Mouse (Mus musculus): ENCODE data around the gene Rpl12.

Rpl12 gene

DNA sequence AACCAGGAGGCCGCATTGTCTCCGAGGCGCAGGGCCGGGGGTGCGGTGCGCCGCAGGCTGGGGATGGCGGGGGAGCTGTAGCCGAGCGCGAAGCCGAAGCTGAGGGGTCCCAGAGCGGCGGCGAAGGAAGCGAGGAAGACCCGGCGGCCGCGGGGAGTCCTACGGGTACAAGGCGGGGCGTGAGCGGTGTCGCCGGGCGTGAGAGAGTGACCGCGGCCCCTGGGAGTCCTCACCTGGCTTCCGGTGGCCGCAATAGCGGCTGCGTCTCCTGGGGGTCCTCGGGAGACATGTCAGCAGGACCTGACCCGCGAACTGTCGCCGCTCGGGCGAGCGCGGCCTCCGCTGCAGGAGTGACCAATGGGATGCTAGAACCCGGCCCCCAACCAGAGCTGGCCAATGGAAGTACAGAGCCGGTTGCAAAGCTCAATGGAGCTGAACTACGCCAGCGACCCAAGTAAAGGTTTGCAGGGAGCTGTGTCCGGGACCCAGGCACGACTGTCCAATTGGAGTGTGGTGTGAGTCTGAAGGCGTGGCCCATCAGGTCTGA is 20.4 kb downstream of the Rpl12 start, which contains the start of gene Slc2a8:
Slc2a8 (minus strand) TSS at position 359 of the 547 bp plus-strand sequence.
- DNase-seq (ENCODE audit: low spot score), result peak; percentile 96

DNA sequence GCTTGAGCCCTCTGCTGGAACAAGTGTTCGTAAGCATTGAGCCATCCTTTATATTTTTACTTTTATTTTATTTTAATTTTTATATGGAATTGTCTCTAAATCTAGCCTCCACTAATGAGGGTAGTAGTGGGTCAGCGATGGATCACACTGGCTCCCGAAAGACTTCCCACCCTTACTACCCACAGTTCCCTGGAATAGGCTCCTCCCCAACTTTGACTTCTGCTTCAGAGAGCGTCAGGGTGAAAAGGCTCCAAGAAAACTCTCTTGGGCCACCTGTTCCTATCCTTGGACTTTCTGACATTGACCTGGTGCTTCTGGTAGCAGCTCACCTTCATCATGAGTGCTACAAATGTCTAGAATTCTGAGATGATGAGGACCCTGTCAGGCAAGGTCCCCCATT is 21.3 kb downstream of the Rpl12 start:
- peak; percentile 39 for DNase-seq (ENCODE audit: low spot score)

DNA sequence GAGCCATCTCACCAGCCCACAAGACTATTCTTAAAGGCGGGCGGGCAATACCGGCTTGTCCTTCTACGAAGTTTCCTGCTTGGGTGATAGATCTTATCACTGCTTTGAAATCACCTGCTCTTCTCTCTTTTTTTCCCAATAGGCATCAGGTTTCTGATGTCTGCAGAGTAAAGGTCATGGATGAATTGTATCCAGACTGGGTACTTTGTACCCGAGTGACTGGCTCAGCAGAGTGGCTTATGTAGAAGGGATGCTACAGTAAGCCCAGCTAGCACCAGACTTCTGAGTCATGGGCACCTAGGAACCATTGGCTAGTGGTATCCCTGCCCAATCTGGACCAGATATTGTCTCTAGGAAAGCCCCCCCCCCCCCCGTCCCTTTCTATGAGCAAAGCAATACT is 22.3 kb downstream of the Rpl12 start:
- DNase-seq (ENCODE audit: low spot score), result no peak

DNA sequence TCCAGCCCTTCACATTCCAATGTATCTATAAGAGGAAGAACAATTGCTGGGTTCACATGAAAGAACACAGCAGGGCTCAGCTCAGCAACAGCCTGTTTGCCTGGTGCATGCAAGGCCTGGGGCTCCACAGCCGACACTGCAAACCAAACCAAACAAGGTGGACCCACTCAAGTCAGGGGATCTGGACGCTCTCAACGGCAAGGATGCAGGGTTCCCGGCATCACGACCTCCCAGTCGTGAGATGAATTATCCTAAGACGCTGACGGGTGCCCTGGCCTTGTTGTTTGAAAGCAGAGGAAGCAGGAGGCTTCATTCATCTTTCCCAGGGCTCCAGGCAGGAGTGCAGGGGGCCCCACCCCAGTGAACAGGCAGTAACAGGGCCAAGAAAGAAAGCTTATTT is 24.5 kb downstream of the Rpl12 start:
- DNase-seq (ENCODE audit: low spot score), result no peak

DNA sequence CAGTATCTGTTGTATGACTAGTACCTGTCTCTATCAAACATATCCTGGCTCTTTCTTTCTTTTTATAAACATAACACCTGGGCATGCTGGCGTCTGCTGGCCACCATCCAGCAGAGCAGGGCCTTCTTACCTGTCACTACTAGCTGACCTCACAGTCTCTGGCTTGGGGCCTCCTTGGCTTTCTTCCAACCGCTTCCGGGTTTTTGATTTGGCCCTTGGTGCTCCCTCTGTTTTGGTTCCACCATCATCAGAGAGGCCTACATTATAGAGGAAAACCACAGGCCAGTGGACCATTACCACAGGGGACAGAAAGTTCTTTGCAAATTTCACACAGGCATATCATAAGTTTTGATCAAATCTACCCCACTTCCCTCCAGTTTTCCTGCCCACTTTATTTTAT is 28.0 kb downstream of the Rpl12 start:
- DNase-seq (ENCODE audit: low spot score), result no peak

DNA sequence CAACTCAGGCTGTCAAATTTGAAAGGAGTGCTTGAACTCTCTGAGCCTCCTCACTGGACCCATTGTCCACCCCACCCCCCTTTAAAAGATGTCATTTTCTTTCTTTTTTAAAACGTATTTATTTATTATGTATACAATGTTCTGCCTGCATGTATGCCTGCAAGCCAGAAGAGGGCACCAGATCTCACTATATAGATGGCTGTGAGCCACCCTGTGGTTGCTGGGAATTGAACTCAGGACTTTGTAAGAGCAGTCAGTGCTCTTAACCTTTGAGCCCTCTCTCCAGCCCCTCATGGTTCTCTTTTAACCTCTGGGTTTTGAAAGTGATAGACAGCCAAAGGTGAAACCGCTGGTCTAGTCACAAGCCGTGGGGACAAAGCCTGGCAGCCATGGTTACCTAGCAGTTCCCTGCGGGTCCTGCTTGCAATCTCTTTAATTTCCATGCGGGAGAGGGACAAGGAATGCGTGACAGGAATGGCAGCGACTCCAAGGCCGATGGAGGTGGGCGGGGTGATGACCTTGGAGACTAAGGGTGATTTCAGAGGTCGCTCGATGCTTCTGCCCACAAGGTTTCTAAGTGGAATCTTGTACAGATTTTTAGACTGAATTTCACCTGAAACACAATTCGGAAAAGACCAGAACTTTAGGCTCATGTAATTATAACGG is 28.9 kb downstream of the Rpl12 start:
- peak; percentile 56 for DNase-seq (ENCODE audit: low spot score)

DNA sequence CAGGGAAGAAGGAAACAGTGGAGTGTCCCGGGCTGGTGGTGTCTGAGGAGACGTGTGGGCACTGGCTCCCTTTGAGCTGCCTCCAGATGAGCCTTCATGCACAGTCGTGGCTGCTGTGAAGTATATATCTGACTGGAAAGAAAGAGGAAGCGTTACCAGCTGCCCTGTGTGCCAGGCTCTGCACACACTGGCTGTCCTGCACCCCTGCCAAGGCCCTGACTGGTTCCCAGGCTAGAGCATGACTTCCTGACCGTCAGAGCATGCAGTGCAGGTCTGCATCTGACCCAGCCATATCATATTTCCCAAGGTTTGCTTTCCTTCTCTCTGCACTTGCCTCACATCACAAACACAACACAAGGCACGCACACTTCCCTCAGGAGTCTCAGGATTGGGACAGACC is 30.8 kb downstream of the Rpl12 start:
- no peak for DNase-seq (ENCODE audit: low spot score)

DNA sequence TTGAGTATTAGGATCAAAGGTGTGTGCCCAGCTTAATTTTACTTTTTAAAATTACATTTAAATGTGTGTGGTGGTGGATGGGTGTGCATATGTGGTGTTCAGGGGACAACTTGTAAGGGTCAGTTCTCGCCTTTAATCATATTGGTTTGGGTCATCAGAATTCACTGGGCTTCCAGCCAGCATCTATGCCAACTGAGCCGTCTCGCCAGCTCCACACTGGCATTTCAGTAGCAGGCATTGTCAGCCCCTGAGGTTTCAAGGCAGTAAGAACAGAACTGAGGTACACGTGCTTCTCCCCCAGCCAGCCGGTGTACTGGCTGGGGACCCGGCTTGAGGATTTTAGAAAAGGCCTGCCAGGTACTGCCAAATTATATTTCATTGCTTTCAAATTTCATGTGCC is 35.7 kb downstream of the Rpl12 start:
- no peak for DNase-seq (ENCODE audit: low spot score)

DNA sequence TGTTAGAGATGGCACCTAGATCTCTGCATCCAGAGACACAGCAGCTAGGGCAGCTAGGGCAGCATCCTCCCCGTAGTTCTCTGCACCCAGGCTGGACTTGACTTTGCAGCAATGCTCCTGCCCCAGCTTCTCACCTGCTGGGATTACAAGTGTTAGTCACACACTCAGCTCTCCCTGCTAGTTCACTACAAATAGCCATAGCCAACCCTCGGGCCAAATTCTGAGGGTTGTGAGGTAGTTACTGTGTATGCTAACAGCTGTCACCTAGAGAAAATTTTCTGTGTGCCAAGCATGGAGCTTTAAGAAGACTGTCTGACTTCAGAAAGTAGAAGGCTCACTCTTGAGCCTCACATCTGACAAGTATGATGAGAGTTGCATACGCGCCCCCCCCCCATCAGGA is 36.4 kb downstream of the Rpl12 start:
- DNase-seq (ENCODE audit: low spot score), result no peak

DNA sequence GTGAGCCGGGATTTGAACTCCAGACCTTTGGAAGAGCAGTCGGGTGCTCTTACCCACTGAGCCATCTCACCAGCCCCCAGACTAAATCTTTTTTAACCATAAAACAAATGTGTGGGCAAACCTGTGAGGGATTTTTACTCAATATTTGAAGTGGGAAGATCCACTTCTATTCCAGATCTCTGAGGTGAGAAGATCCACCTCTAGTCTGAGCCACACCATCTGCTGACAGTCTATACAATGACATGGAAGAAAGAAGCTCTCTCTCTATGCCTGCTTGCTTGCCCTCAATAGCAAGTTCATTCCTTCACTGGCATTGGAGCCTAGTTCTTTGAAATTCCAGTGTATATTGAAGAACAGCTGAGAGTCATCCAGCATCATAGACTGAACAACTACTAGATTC is 38.4 kb downstream of the Rpl12 start:
- DNase-seq (ENCODE audit: low spot score), result no peak

DNA sequence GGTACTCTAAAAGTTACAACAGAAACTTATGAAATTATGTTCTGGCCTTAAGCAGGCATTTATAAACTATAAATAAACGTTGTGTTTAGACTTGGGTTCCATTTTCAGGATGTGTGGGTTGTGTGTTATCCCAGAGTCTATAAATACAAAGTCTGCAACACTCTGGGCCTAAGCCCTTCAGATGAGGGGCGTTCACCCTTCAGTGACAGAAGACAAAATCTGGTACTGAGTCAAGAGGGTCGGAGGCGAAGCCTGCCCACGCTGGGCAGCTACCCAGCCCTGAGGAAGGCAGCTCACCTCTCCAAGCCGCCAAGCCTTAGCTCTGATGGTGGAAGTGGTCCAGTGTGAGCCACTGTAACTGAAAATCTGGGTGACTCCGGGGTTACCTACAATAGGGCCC is 40.8 kb downstream of the Rpl12 start:
- no peak for DNase-seq (ENCODE audit: low spot score)

DNA sequence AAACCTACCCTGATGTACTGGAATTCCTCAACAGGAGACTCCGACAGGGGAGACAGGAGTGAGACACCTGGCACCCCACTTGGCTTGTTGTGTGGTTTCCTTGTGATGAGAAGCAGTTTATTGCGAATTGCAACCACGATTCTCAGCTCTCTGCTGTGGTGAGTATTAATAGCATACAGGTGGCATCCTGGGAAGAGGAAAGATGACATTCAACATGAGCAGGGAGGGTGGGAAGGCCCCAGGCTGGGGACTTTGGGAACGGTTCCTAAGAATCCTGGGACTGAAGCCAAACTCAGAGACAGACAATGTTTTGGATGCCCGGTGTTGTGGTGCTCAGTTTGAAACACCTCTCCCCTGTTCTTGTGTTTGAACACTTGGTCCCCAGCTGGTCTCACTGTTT is 43.7 kb downstream of the Rpl12 start:
- DNase-seq (ENCODE audit: low spot score), result no peak

DNA sequence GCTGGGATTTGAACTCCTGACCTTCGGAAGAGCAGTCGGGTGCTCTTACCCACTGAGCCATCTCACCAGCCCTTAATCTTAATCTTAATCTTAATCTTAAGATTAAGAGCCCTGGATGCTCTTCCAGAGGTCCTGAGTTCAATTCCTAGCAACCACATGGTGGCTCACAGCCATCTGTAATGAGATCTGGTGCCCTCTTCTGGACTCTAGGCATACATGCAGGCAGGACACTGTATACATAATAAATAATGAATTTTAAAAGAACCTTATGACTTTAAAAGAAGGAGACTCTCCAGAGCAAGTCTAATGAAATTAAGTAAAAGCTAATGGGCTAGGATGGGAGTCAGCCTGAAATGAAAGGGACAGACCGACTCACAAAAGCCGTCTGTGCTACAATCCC is 47.7 kb downstream of the Rpl12 start:
- DNase-seq (ENCODE audit: low spot score), result peak; percentile 16

DNA sequence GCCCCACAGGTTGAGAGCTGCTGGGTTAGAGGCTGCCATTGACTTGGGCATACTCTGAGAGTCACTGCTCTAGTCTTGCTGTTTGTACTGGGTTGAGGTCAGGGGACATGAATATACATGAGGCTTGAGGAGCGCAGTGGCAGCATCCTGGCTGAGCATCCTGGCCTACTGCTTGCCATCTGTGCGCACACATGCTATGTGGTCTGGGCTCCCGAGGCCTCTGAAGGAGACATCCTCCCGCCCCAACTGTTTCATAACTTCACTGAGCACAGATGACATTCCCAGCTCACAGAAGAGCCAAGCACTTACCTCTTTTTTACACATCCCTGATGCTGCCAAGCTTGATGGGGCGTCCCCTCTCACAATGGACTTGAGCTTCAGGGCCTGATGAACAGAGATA is 53.5 kb downstream of the Rpl12 start:
- no peak for DNase-seq (ENCODE audit: low spot score)
